Mouse (Mus musculus) liver, embryonic 15.5 days (tissue): Measurements from ENCODE around the gene Prkacb. TPM values are rescaled to one million over a fixed set of nuclear protein-coding genes. Genes with fewer than 3 reads are reported as not detected.
"Not testable (repeated sequence)": the region's sequence is repeated elsewhere in the genome, so short reads cannot be mapped to it uniquely, and the experiment has no call there.

Experiments used
- ATAC-seq: fragments of 200-750 bp; cut with Nextera tagmentation; 2 replicates; pipeline ENCODE4 v1.8.0; 2017; ENCODE audit warnings: moderate number of reproducible peaks, mild to moderate bottlenecking, moderate library complexity; ENCODE audit not compliant: insufficient read depth
- H3K27ac ChIP-seq: fragments of 300-500 bp; sonication (generic); replicated peaks from 2 replicates; pipeline ENCODE4 v1.5.1; 2015; ENCODE audit warnings: mild to moderate bottlenecking, inconsistent platforms
- H3K27me3 ChIP-seq: fragments of 300-500 bp; sonication (generic); 2 replicates; pipeline ENCODE4 v1.6.1; 2015; ENCODE audit warnings: mild to moderate bottlenecking, inconsistent platforms
- H3K36me3 ChIP-seq: fragments of 300-500 bp; sonication (generic); replicated peaks from 2 replicates; pipeline ENCODE4 v1.6.1; 2015; ENCODE audit warnings: moderate library complexity, mild to moderate bottlenecking, inconsistent platforms
- H3K4me1 ChIP-seq: fragments of 300-500 bp; sonication (generic); replicated peaks from 2 replicates; pipeline ENCODE4 v1.6.1; 2015; ENCODE audit warnings: inconsistent platforms
- H3K4me2 ChIP-seq: fragments of 300-500 bp; sonication (generic); 2 replicates; pipeline ENCODE4 v1.6.1; 2015; ENCODE audit warnings: moderate library complexity, mild to moderate bottlenecking, inconsistent platforms
- H3K4me3 ChIP-seq: fragments of 300-500 bp; sonication (generic); replicated peaks from 2 replicates; pipeline ENCODE4 v1.5.1; 2015; ENCODE audit warnings: mild to moderate bottlenecking, inconsistent platforms
- H3K9ac ChIP-seq: fragments of 300-500 bp; sonication (generic); 2 replicates; pipeline ENCODE4 v1.6.1; 2015; ENCODE audit warnings: moderate library complexity, mild to moderate bottlenecking, inconsistent platforms
- H3K9me3 ChIP-seq: fragments of 300-500 bp; sonication (generic); replicated peaks from 2 replicates; pipeline ENCODE4 v1.6.1; 2016; ENCODE audit warnings: inconsistent platforms
- WGBS: fragments of 180-500 bp; shearing (Covaris S2); methylation state at CpG from one replicate; pipeline ENCODE4 v1.1.7; 2015; ENCODE audit warnings: mixed read lengths; ENCODE audit not compliant: insufficient replicate concordance; 5-methylcytosine and 5-hydroxymethylcytosine counted together
- polyA plus RNA-seq: library from polyadenylated mRNA; unstranded; fragments of >200 nt; fragmentation: Nextera tagmentation; extraction: Ambion mirVana; gene quantifications from 2 replicates; pipeline ENCODE4 v1.2.1, GENCODE M21; 2015

Gene Prkacb
- polyA plus RNA-seq, 1 experiment from 2014 or later = 13.0 TPM

- Histone ChIP-seq H3K27me3 (no peaks in the 10 kb centered on the region), H3K4me3 (no peak overlapping the region), H3K9me3 (no peaks in the 10 kb centered on the region), H3K4me2 (no peak overlapping the region; the same call in 1 of the 2 replicates), H3K9ac (no peak overlapping the region), H3K27ac (no peak overlapping the region), H3K36me3 (no peaks in the 10 kb centered on the region), H3K4me1 (peaks cover 22% of the 10 kb centered on the region)
- WGBS = 29% methylated on average over 5 of the region's 5 CpGs
- ATAC-seq = no peak
Measured at GRCm38 (mm10) chr3:146776711-146777110, 36.1 kb downstream of the Prkacb start.

- Histone ChIP-seq H3K4me2 (no peak overlapping the region), H3K36me3 (no peaks in the 10 kb centered on the region; the same call in 1 of the 2 replicates), H3K9ac (no peak overlapping the region), H3K9me3 (no peaks in the 10 kb centered on the region), H3K27me3 (no peaks in the 10 kb centered on the region), H3K4me3 (no peak overlapping the region), H3K27ac (no peak overlapping the region), H3K4me1 (peaks cover 29% of the 10 kb centered on the region)
- 73% methylated on average over 2 of the region's 2 CpGs for WGBS
- no peak for ATAC-seq
Measured at GRCm38 (mm10) chr3:146770853-146771252, 41.9 kb downstream of the Prkacb start.

GRCm38 (mm10) chr3:146769940-146770659, 42.7 kb downstream of the Prkacb start:
- 48% methylated on average over 17 of the region's 17 CpGs for WGBS
- no peak overlapping the region for H3K27ac ChIP-seq
- peaks cover 34% of the 10 kb centered on the region for H3K4me1 ChIP-seq
- H3K4me3 ChIP-seq = 0 out of 2 replicates have a peak overlapping the region, but pooled peaks have one; percentile 4
- peak overlapping the region; percentile 32; the same call in 1 of the 2 replicates for H3K4me2 ChIP-seq
- no peak overlapping the region for H3K9ac ChIP-seq
- H3K36me3 ChIP-seq = no peaks in the 10 kb centered on the region; the same call in 1 of the 2 replicates
- no peak for ATAC-seq
- H3K9me3 ChIP-seq = no peaks in the 10 kb centered on the region
- no peaks in the 10 kb centered on the region for H3K27me3 ChIP-seq

GRCm38 (mm10) chr3:146769569-146769939, 43.2 kb downstream of the Prkacb start:
- 56% methylated on average over 2 of the region's 2 CpGs for WGBS
- ATAC-seq = no peak
- no peak overlapping the region for H3K27ac ChIP-seq
- no peak overlapping the region for H3K9ac ChIP-seq
- peaks cover 39% of the 10 kb centered on the region for H3K4me1 ChIP-seq
- H3K9me3 ChIP-seq = no peaks in the 10 kb centered on the region
- H3K4me3 ChIP-seq = 0 out of 2 replicates have a peak overlapping the region, but pooled peaks have one; percentile 4
- no peaks in the 10 kb centered on the region; the same call in 1 of the 2 replicates for H3K36me3 ChIP-seq
- no peaks in the 10 kb centered on the region for H3K27me3 ChIP-seq
- H3K4me2 ChIP-seq = peak overlapping the region; percentile 32; the same call in 1 of the 2 replicates

- Histone ChIP-seq H3K4me1 (peaks cover 46% of the 10 kb centered on the region), H3K9ac (no peak overlapping the region), H3K4me2 (no peak overlapping the region), H3K36me3 (no peaks in the 10 kb centered on the region; the same call in 1 of the 2 replicates), H3K4me3 (no peak overlapping the region), H3K27me3 (no peaks in the 10 kb centered on the region), H3K27ac (no peak overlapping the region), H3K9me3 (no peaks in the 10 kb centered on the region)
- no peak for ATAC-seq
- 65% methylated on average over 3 of the region's 3 CpGs for WGBS
Measured at GRCm38 (mm10) chr3:146768921-146769320, 43.9 kb downstream of the Prkacb start.

- ATAC-seq = no peak
- Histone ChIP-seq H3K9me3 (no peaks in the 10 kb centered on the region), H3K9ac (no peak overlapping the region), H3K27ac (no peak overlapping the region), H3K4me2 (no peak overlapping the region), H3K4me3 (no peak overlapping the region), H3K36me3 (no peaks in the 10 kb centered on the region; the same call in 1 of the 2 replicates), H3K4me1 (peaks cover 48% of the 10 kb centered on the region), H3K27me3 (no peaks in the 10 kb centered on the region)
- 86% methylated on average over 5 of the region's 5 CpGs for WGBS
Measured at GRCm38 (mm10) chr3:146768360-146768759, 44.4 kb downstream of the Prkacb start.

- H3K27me3 ChIP-seq = no peaks in the 10 kb centered on the region
- no peak overlapping the region for H3K9ac ChIP-seq
- H3K4me3 ChIP-seq = no peak overlapping the region
- no peak overlapping the region for H3K27ac ChIP-seq
- WGBS = 65% methylated on average over 8 of the region's 8 CpGs
- no peak overlapping the region for H3K4me2 ChIP-seq
- no peaks in the 10 kb centered on the region for H3K9me3 ChIP-seq
- H3K36me3 ChIP-seq = no peaks in the 10 kb centered on the region; the same call in 1 of the 2 replicates
- no peak for ATAC-seq
- peaks cover 60% of the 10 kb centered on the region for H3K4me1 ChIP-seq
Measured at GRCm38 (mm10) chr3:146766701-146767181, 46.0 kb downstream of the Prkacb start.

GRCm38 (mm10) chr3:146766071-146766605, 46.7 kb downstream of the Prkacb start:
- ATAC-seq = no peak
- Histone ChIP-seq H3K36me3 (no peaks in the 10 kb centered on the region; the same call in 1 of the 2 replicates), H3K9me3 (no peaks in the 10 kb centered on the region), H3K27me3 (no peaks in the 10 kb centered on the region), H3K4me1 (peaks cover 65% of the 10 kb centered on the region), H3K4me3 (no peak overlapping the region), H3K4me2 (no peak overlapping the region), H3K9ac (no peak overlapping the region), H3K27ac (no peak overlapping the region)
- WGBS = 78% methylated on average over 4 of the region's 4 CpGs

GRCm38 (mm10) chr3:146764871-146765529, 47.8 kb downstream of the Prkacb start:
- Histone ChIP-seq H3K4me1 (peaks cover 62% of the 10 kb centered on the region), H3K9me3 (no peaks in the 10 kb centered on the region), H3K27me3 (no peaks in the 10 kb centered on the region), H3K27ac (peak overlapping the region; percentile 84), H3K36me3 (no peaks in the 10 kb centered on the region; the same call in 1 of the 2 replicates), H3K9ac (no peak overlapping the region), H3K4me3 (no peak overlapping the region), H3K4me2 (peak overlapping the region; percentile 29)
- ATAC-seq = peak; percentile 85
- 25% methylated on average over 3 of the region's 3 CpGs for WGBS

GRCm38 (mm10) chr3:146763054-146763453, 49.7 kb downstream of the Prkacb start:
- Histone ChIP-seq H3K4me2 (peak overlapping the region; percentile 41; the same call in 1 of the 2 replicates), H3K4me1 (peaks cover 52% of the 10 kb centered on the region)
- H3K27ac ChIP-seq, H3K36me3 ChIP-seq, H3K9me3 ChIP-seq, H3K27me3 ChIP-seq, H3K4me3 ChIP-seq, H3K9ac ChIP-seq: not testable (repeated sequence)
- WGBS = 44% methylated on average over 2 of the region's 2 CpGs
- peak; percentile 71 for ATAC-seq

GRCm38 (mm10) chr3:146761276-146761675, 51.5 kb downstream of the Prkacb start:
- H3K27me3 ChIP-seq = no peaks in the 10 kb centered on the region
- H3K36me3 ChIP-seq = no peaks in the 10 kb centered on the region; the same call in 1 of the 2 replicates
- ATAC-seq = peak; percentile 32
- no peaks in the 10 kb centered on the region for H3K9me3 ChIP-seq
- no peak overlapping the region for H3K4me2 ChIP-seq
- H3K9ac ChIP-seq = no peak overlapping the region
- H3K4me1 ChIP-seq = peaks cover 41% of the 10 kb centered on the region
- no peak overlapping the region for H3K27ac ChIP-seq
- 61% methylated on average over 9 of the region's 9 CpGs for WGBS
- no peak overlapping the region for H3K4me3 ChIP-seq
